Mouse (Mus musculus) heart, adult 2 months (tissue): ENCODE data around the gene Usp19.

ENCODE experiments used
- EP300 ChIP-seq: fragments of 200-500 bp; IDR thresholded peaks from 2 replicates; pipeline ENCODE4 v1.6.1; 2011; ENCODE audit warnings: low read depth, low read length, control low read depth; ENCODE audit not compliant: insufficient read depth
- POLR2A ChIP-seq: fragments of 200-500 bp; IDR thresholded peaks from 2 replicates; pipeline ENCODE4 v1.6.1; 2011; ENCODE audit warnings: mild to moderate bottlenecking, low read depth, low read length, control low read depth; ENCODE audit not compliant: insufficient read depth

DNA sequence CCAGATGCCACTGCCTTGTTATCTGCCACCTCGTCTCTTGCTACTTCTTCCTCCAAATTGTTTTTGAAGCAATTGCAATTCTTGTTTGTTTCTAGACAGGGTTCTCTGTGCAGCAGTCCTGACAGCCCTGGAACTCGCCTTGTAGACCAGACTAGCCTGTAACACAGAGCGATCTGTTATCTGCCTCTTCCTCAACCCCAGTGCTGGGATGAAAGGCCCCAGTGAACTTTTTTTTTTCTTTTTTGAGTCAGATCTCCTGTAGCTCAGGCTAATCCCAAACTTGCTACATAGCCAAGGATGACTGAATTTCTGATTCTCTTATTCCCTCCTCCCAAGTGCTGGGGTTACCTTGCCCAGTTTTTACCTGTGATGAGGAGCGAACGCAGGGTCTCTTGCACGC is 36.0 kb upstream of the Usp19 start:
- TF ChIP-seq EP300 (no peak), POLR2A (no peak)
